Mouse (Mus musculus) thymus, adult 2 months (tissue): ENCODE measurements around the gene Enpep.

ENCODE experiments used
- CTCF ChIP-seq: fragments of 200-500 bp; IDR thresholded peaks from 2 replicates; pipeline ENCODE4 v1.5.1; 2012; ENCODE audit warnings: mild to moderate bottlenecking, control low read depth, low read length, moderate library complexity, borderline replicate concordance; ENCODE audit not compliant: control insufficient read depth, poor library complexity, insufficient read depth; ENCODE audit errors: extremely low read depth
- POLR2A ChIP-seq: fragments of 200-500 bp; IDR thresholded peaks from 2 replicates; pipeline ENCODE4 v1.6.1; 2012; ENCODE audit warnings: mild to moderate bottlenecking, low read length, control low read depth, moderate library complexity; ENCODE audit not compliant: control insufficient read depth, poor library complexity, insufficient read depth; ENCODE audit errors: extremely low read depth

DNA sequence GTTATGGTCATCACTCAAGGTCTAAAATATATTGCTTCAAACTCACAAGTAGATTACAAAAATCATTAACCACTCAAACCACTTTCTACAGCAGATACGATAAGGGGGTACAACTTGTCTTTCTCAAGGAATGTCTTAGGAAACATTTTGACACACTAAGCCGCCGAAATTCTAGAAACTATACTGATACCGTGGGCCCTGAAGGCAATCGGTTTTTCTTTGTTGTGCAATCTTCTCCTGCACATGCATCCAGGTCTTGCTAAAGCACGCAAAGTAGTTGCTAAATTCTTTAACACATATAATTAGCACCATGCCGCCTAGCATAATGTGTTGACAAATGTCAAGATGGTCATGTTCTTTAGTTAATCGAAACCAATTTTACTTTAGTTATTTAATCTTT lies 53.1 kb downstream of the Enpep start:
- TF ChIP-seq CTCF (no peak), POLR2A (no peak)
